Mouse (Mus musculus): Measurements from ENCODE around the gene Cox6b1. TPM values are rescaled to one million over a fixed set of nuclear protein-coding genes. Genes with fewer than 3 reads are reported as not detected.

Gene Cox6b1
- total and polyA plus RNA-seq, 3 experiments, result 432 to 776 (median 581) TPM

DNA sequence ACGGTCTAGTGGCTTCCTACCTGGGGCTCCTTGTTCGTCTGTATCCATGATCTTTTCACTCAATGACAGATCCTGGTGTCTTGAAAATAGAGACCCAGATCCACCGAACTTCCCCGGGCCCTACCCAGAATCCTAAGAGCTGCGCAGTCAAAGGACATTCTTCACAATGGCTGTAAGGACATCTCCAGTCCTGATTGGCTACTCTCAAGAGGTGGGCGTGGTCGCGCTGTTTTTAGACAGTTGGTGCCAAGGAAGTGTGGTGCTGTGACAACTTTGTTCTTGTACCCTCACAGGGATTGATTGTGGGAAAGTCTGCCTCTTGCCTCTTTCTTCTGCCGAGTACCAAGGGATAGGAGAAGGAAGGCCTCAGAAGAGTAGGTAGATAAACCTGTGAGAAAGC is 45.5 kb upstream of the Cox6b1 start, which contains the start of gene Pmis2:
TSS of gene Pmis2 (minus strand) at position 126 of the 400 bp plus-strand sequence.
- no peaks in the 10 kb centered on the region for H3K79me2 ChIP-seq (replicated peaks; ENCODE audit: control insufficient read depth, extremely low read depth, insufficient read depth, poor library complexity, severe bottlenecking)
- no peak for DNase-seq (ENCODE audit: extremely low read depth)
- in situ Hi-C loops (cut with MboI; ENCODE audit: low pct_ligation_motif_present, low pct_unique_long_range_greater_than_20kb, low sequenced_read_pairs) (no loop called here), dilution Hi-C loops (cut with MboI; ENCODE audit: extremely low pct_ligation_motif_present, extremely low pct_unique_long_range_greater_than_20kb, low sequenced_read_pairs) (no loop called here)
- no peak within 1 kb of the TSS for H3K27ac ChIP-seq (ENCODE audit: insufficient read depth, low read depth)
- H3K4me3 ChIP-seq (replicated peaks in 1 of 3; ENCODE audit: low read depth in 2 of 3, low read length in 2 of 3, poor library complexity in 1 of 3), result no peak within 1 kb of the TSS
- no peaks in the 10 kb centered on the region for H3K36me3 ChIP-seq (replicated peaks in 1 of 2; ENCODE audit: control insufficient read depth in 1 of 2, insufficient read depth in 1 of 2, low read length in 1 of 2)
- H3K4me2 ChIP-seq (ENCODE audit: insufficient read depth, low read depth, poor library complexity, severe bottlenecking), result no peak within 1 kb of the TSS
- H3K9ac ChIP-seq (ENCODE audit: insufficient read depth, low read depth), result no peak within 1 kb of the TSS
- TF ChIP-seq CHD1 (IDR thresholded peaks at IDR 0.05; ENCODE audit: low read depth, low read length) (no peak), MXI1 (IDR thresholded peaks at IDR 0.05; ENCODE audit: low read depth, low read length) (no peak)
- H3K27me3 ChIP-seq (replicated peaks), result peaks cover 4% of the 10 kb centered on the region
- H3K9me3 ChIP-seq (replicated peaks; ENCODE audit: low read length), result no peaks in the 10 kb centered on the region
- no peaks in the 10 kb centered on the region for H3K4me1 ChIP-seq (ENCODE audit: control insufficient read depth in 1 of 2, insufficient read depth in 2 of 2)

DNA sequence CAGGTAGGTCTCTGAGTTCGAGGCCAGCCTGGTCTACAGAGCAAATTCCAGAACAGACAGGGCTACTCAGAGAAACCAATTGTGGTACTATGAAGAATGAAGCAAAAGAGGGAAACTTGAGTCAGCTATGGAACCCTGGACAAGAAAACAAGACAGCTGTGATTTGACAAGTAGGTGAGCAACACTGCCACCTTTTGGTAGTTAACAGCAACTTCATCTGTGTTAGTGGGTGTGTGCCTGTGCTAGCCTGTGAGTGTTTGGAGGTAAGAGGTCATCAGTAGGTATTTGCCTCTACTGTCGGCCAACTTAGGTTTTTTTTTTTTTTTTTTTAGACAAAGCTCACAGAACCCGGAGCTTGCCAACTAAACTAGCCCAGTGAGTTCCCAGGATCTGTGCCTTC is 43.3 kb upstream of the Cox6b1 start:
- in situ Hi-C loops (cut with MboI; ENCODE audit: low pct_ligation_motif_present, low pct_unique_long_range_greater_than_20kb, low sequenced_read_pairs), result no loop called here
- no peaks in the 10 kb centered on the region for H3K36me3 ChIP-seq (replicated peaks in 1 of 2; ENCODE audit: control insufficient read depth in 1 of 2, insufficient read depth in 1 of 2, low read length in 1 of 2)
- peaks cover 2% of the 10 kb centered on the region for H3K27me3 ChIP-seq (replicated peaks)
- H3K4me3 ChIP-seq (replicated peaks in 1 of 3; ENCODE audit: low read depth in 2 of 3, low read length in 2 of 3, poor library complexity in 1 of 3), result no peak overlapping the region
- peaks cover 4 to 6% of the 10 kb centered on the region in 2 experiments; a peak in 3 of 4 replicates for H3K4me1 ChIP-seq (ENCODE audit: control insufficient read depth in 1 of 2, insufficient read depth in 2 of 2)
- DNase-seq (ENCODE audit: extremely low read depth), result peak; percentile 72
- dilution Hi-C loops (cut with MboI; ENCODE audit: extremely low pct_ligation_motif_present, extremely low pct_unique_long_range_greater_than_20kb, low sequenced_read_pairs), result no loop called here
- no peaks in the 10 kb centered on the region for H3K9me3 ChIP-seq (replicated peaks; ENCODE audit: low read length)
- no peaks in the 10 kb centered on the region; the same call in 1 of the 2 replicates for H3K79me2 ChIP-seq (replicated peaks; ENCODE audit: control insufficient read depth, extremely low read depth, insufficient read depth, poor library complexity, severe bottlenecking)
- no peak overlapping the region for H3K4me2 ChIP-seq (ENCODE audit: insufficient read depth, low read depth, poor library complexity, severe bottlenecking)
- H3K9ac ChIP-seq (ENCODE audit: insufficient read depth, low read depth), result no peak overlapping the region
- TF ChIP-seq GABPA (IDR thresholded peaks at IDR 0.05; ENCODE audit: insufficient replicate concordance, low read depth, low read length) (no peak), CHD2 (IDR thresholded peaks at IDR 0.05; ENCODE audit: low read length) (no peak), RAD21 (IDR thresholded peaks at IDR 0.05; ENCODE audit: low read depth, low read length) (peak; percentile 65), CTCF (conservative IDR thresholded peaks at IDR 0.05 in 1 of 2, IDR thresholded peaks at IDR 0.05 in 1 of 2; ENCODE audit: low read depth in 2 of 2, low read length in 2 of 2) (peak; percentile 54 to 78), MAFK (IDR thresholded peaks at IDR 0.05; ENCODE audit: insufficient replicate concordance, low read length) (no peak), ETS1 (conservative IDR thresholded peaks at IDR 0.05; ENCODE audit: low read depth, low read length) (no peak), ZMIZ1 (IDR thresholded peaks at IDR 0.05; ENCODE audit: low read depth, low read length) (no peak), E2F4 (IDR thresholded peaks at IDR 0.05; ENCODE audit: insufficient replicate concordance, low read depth, low read length) (no peak), NRF1 (IDR thresholded peaks at IDR 0.05; ENCODE audit: low read depth, low read length) (no peak), POLR2AphosphoS2 (IDR thresholded peaks at IDR 0.05; ENCODE audit: low read depth, low read length) (no peak), TBP (conservative IDR thresholded peaks at IDR 0.05; ENCODE audit: low read depth, low read length) (no peak), SMC3 (IDR thresholded peaks at IDR 0.05; ENCODE audit: low read depth, low read length) (peak; percentile 56), USF1 (IDR thresholded peaks at IDR 0.05; ENCODE audit: low read depth, low read length) (no peak), JUN (IDR thresholded peaks at IDR 0.05; ENCODE audit: insufficient read depth, low read depth, low read length) (no peak), KAT2A (IDR thresholded peaks at IDR 0.05; ENCODE audit: insufficient replicate concordance, low read length) (no peak), POLR2A (IDR thresholded peaks at IDR 0.05; ENCODE audit: low read depth, low read length) (no peak), MXI1 (IDR thresholded peaks at IDR 0.05; ENCODE audit: low read depth, low read length) (no peak), JUND (conservative IDR thresholded peaks at IDR 0.05; ENCODE audit: low read depth, low read length) (no peak), MAX (IDR thresholded peaks at IDR 0.05; ENCODE audit: low read length) (no peak), NELFE (IDR thresholded peaks at IDR 0.05; ENCODE audit: low read depth, low read length) (no peak), ELF1 (IDR thresholded peaks at IDR 0.05; ENCODE audit: low read depth, low read length) (no peak), MEF2A (IDR thresholded peaks at IDR 0.05; ENCODE audit: borderline replicate concordance, low read depth, low read length) (no peak), USF2 (conservative IDR thresholded peaks at IDR 0.05; ENCODE audit: low read depth, low read length) (no peak), HCFC1 (IDR thresholded peaks at IDR 0.05; ENCODE audit: low read depth, low read length) (no peak), MYC (IDR thresholded peaks at IDR 0.05; ENCODE audit: low read depth, low read length) (no peak)
- no peak overlapping the region for H3K27ac ChIP-seq (ENCODE audit: insufficient read depth, low read depth)
